Mouse (Mus musculus): ENCODE measurements around the gene Gm49355. TPM values are rescaled to one million over a fixed set of nuclear protein-coding genes. Genes with fewer than 3 reads are reported as not detected.
"Not testable (repeated sequence)": the region's sequence is repeated elsewhere in the genome, so short reads cannot be mapped to it uniquely, and the experiment has no call there.

Gene Gm49355
- 0.02 and 0.06 TPM in 2 replicates for polyA plus RNA-seq (2012; rRNA removed)
- polyA plus RNA-seq (2014; fragmentation: Nextera tagmentation; extraction: Ambion mirVana), result not detected in 2 replicates

DNA sequence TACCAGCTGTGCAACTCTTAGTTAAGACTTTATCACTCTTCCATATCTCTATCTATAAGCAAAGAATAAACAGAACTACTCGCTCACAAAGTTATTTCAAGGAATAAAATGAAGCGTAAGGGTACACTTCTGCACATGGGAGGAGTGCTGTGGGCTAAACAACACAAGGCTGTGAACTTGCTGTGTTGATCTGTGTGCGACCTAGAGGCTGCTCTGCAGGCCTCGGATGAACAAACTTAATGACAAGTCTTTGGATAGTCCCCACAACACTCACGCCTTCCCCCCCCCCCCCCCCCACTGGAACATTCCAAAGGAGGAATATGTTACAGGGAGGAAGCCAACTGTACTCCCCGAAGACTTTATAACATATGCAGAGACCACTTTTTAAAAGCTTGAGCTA is at the start of gene Gm49355:
Gm49355 (plus strand) TSS at position 336 of the 400 bp plus-strand sequence.
- Histone ChIP-seq H3K4me3 (ENCODE audit: insufficient read depth in 1 of 2, low read depth in 2 of 2, low read length in 2 of 2) (peak within 1 kb of the TSS; percentile 86 to 97), H3K36me3 (replicated peaks; ENCODE audit: control insufficient read depth, insufficient read depth, low read depth) (no peaks in the 10 kb centered on the region), H3K9ac (replicated peaks) (peak within 1 kb of the TSS; percentile 91), H3K27ac (peak within 1 kb of the TSS; percentile 78), H3K4me2 (ENCODE audit: low read depth) (peak within 1 kb of the TSS; percentile 70), H3K4me1 (replicated peaks; ENCODE audit: control insufficient read depth in 2 of 2, insufficient read depth in 2 of 2, low read length in 1 of 2) (no peaks in the 10 kb centered on the region), H3K27me3 (ENCODE audit: control insufficient read depth, insufficient read depth, low read length) (no peaks in the 10 kb centered on the region; the same call in 1 of the 2 replicates), H3K9me3 (ENCODE audit: control insufficient read depth, low read length) (no peaks in the 10 kb centered on the region)
- TF ChIP-seq CTCF (IDR thresholded peaks at IDR 0.05; ENCODE audit: low read depth), result no peak
- 60% methylated on average over 6 of the region's 6 CpGs for WGBS (ENCODE audit: insufficient replicate concordance)
- ATAC-seq (ENCODE audit: insufficient read depth) (no peak), DNase-seq (ENCODE audit: low read depth in 3 of 3, low spot score in 3 of 3) (no peak)

DNA sequence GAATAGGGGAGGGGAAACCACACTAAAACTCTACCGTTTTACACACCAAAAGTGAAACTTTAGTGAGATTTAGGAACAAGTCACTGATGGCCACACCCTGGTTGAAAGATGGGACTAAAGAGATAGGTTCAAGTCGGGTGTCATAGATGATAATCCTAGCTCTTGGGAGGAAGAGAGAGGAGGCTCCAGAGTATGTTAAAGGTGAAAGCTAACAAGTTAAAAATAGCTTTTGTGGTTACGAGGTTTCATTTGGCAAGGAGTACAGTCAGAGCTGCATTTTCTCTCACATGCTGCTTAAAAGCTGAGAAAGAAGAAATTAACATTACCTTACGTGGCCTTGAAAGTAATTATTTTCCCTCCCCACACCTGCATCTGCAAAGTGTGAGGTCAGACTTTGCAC is 40.0 kb upstream of the Gm49355 start:
- DNase-seq (ENCODE audit: low read depth in 3 of 3, low spot score in 3 of 3), result no peak
- H3K4me2 ChIP-seq (ENCODE audit: low read depth), result no peak overlapping the region
- H3K36me3 ChIP-seq (replicated peaks; ENCODE audit: control insufficient read depth, insufficient read depth, low read depth), result no peaks in the 10 kb centered on the region
- H3K4me3 ChIP-seq (ENCODE audit: insufficient read depth in 1 of 2, low read depth in 2 of 2, low read length in 2 of 2), result no peak overlapping the region
- no peaks in the 10 kb centered on the region for H3K27me3 ChIP-seq (ENCODE audit: control insufficient read depth, insufficient read depth, low read length)
- no peaks in the 10 kb centered on the region for H3K4me1 ChIP-seq (replicated peaks; ENCODE audit: control insufficient read depth in 2 of 2, insufficient read depth in 2 of 2, low read length in 1 of 2)
- H3K9ac ChIP-seq (replicated peaks), result no peak overlapping the region
- no peaks in the 10 kb centered on the region for H3K9me3 ChIP-seq (ENCODE audit: control insufficient read depth, low read length)
- 31% methylated on average over 4 of the region's 4 CpGs for WGBS (ENCODE audit: insufficient replicate concordance)
- ATAC-seq (ENCODE audit: insufficient read depth), result no peak
- no peak for TF ChIP-seq CTCF (IDR thresholded peaks at IDR 0.05; ENCODE audit: low read depth)
- no peak for TF ChIP-seq EP300 (IDR thresholded peaks at IDR 0.05; ENCODE audit: low read depth)
- no peak overlapping the region for H3K27ac ChIP-seq

DNA sequence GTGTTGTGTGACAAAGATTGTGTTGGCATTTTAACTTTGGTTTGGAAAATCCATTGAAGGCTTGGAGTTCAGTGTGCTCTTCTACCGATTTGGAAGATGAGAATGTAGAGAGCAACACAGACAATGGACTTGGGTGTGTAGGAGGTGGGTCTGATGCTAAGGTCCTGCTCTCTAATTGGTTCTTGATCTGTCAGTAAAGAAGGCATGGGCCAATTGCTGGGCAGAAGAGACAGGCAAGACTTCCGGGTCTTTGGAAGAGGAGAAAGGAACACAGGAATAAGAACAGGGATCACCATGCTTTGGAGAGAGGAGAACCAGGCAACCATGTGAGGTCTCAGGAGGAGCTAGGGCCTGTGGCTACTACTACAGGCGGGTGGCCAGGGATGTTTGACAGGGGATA is 7.7 kb upstream of the Gm49355 start:
- DNase-seq (ENCODE audit: low read depth in 3 of 3, low spot score in 3 of 3) (no peak), ATAC-seq (ENCODE audit: insufficient read depth) (no peak)
- Histone ChIP-seq H3K4me3 (ENCODE audit: insufficient read depth in 1 of 2, low read depth in 2 of 2, low read length in 2 of 2) (no peak overlapping the region), H3K36me3 (replicated peaks; ENCODE audit: control insufficient read depth, insufficient read depth, low read depth) (no peaks in the 10 kb centered on the region), H3K27ac (no peak overlapping the region), H3K27me3 (ENCODE audit: control insufficient read depth, insufficient read depth, low read length) (no peaks in the 10 kb centered on the region), H3K4me2 (ENCODE audit: low read depth) (no peak overlapping the region), H3K9me3 (ENCODE audit: control insufficient read depth, low read length) (no peaks in the 10 kb centered on the region), H3K9ac (replicated peaks) (no peak overlapping the region), H3K4me1 (replicated peaks; ENCODE audit: control insufficient read depth in 2 of 2, insufficient read depth in 2 of 2, low read length in 1 of 2) (no peaks in the 10 kb centered on the region)
- TF ChIP-seq CTCF (IDR thresholded peaks at IDR 0.05; ENCODE audit: low read depth) (no peak), EP300 (IDR thresholded peaks at IDR 0.05; ENCODE audit: low read depth) (no peak)
- WGBS (ENCODE audit: insufficient replicate concordance), result 44% methylated on average over 3 of the region's 3 CpGs

DNA sequence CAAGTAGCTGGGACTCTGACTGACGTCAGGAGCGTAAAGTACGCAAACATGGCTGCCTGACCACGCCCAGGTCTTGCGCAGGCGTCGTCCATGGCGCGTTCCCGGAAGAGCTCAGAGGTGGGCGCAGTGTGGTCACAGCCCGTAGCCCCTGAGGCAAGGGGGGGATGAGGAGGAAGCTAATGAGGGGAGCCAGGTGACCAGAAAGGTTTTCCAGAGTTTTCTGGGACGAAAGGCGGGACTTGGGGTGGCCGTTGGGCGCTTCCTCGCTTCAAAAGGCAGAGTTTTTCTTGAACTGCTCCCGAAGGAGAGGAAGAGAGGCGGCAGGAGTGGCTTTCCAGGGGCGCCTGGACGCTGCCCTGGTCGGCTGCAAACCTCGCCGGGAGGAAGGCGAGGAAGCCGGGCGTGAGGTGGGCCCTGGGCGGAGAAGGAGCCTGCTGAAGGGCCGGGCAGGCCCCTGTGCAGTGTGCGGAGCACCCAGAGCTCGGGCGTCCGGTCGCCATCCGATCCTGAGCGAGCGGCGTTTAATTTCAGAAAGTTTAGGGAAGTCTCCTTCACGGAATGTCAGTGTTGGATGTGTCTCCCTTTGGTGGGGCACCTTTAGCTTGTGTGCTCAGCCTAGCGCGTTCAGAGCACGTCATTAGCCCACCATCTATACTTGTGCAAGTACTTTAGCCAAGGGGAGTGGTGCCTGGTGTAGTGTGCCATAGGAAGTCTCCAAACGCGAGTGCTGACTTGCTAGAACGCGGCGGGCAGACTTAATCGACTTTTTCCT is 551 bp downstream of the Gm49355 start, which contains the start of gene 3830406C13Rik:
3830406C13Rik (plus strand) TSS at position 33 of the 772 bp plus-strand sequence.
- WGBS (ENCODE audit: insufficient replicate concordance), result under 1% methylated on average over 48 of the region's 48 CpGs
- no peaks in the 10 kb centered on the region for H3K4me1 ChIP-seq (replicated peaks; ENCODE audit: control insufficient read depth in 2 of 2, insufficient read depth in 2 of 2, low read length in 1 of 2)
- DNase-seq (ENCODE audit: low read depth in 3 of 3, low spot score in 3 of 3) (peak; percentile 54 to 65 (median 64)), ATAC-seq (ENCODE audit: insufficient read depth) (peak; percentile 91)
- no peaks in the 10 kb centered on the region for H3K9me3 ChIP-seq (ENCODE audit: control insufficient read depth, low read length)
- H3K4me2 ChIP-seq (ENCODE audit: low read depth), result peak within 1 kb of the TSS; percentile 70
- 0 out of 2 replicates have a peak, but pooled peaks have one; percentile 6 for TF ChIP-seq CTCF (IDR thresholded peaks at IDR 0.05; ENCODE audit: low read depth)
- TF ChIP-seq EP300 (IDR thresholded peaks at IDR 0.05; ENCODE audit: low read depth), result no peak
- H3K36me3 ChIP-seq (replicated peaks; ENCODE audit: control insufficient read depth, insufficient read depth, low read depth), result no peaks in the 10 kb centered on the region
- peak within 1 kb of the TSS; percentile 78 for H3K27ac ChIP-seq
- H3K9ac ChIP-seq (replicated peaks), result peak within 1 kb of the TSS; percentile 91
- peak within 1 kb of the TSS; percentile 86 to 97 for H3K4me3 ChIP-seq (ENCODE audit: insufficient read depth in 1 of 2, low read depth in 2 of 2, low read length in 2 of 2)
- no peaks in the 10 kb centered on the region; the same call in 1 of the 2 replicates for H3K27me3 ChIP-seq (ENCODE audit: control insufficient read depth, insufficient read depth, low read length)

DNA sequence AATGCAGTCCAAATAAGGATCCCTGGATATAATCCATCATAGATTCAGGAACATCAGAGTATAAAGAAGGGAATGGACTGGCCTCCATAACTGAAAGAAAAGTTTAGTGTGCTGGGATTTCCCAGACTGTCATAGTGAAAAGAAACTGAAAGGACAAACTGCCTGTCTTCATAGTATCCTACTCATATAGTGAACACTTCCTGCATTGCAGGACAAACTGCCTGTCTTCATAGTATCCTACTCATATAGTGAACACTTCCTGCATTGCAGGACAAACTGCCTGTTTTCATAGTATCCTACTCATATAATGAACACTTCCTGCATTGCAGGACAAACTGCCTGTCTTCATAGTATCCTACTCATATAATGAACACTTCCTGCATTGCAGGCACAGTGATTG is 6.0 kb downstream of the Gm49355 start:
- not testable (repeated sequence) for H3K9me3 ChIP-seq (ENCODE audit: control insufficient read depth, low read length); H3K4me2 ChIP-seq (ENCODE audit: low read depth); H3K36me3 ChIP-seq (replicated peaks; ENCODE audit: control insufficient read depth, insufficient read depth, low read depth); H3K4me1 ChIP-seq (replicated peaks; ENCODE audit: control insufficient read depth in 2 of 2, insufficient read depth in 2 of 2, low read length in 1 of 2); DNase-seq (ENCODE audit: low read depth in 3 of 3, low spot score in 3 of 3); H3K4me3 ChIP-seq (ENCODE audit: insufficient read depth in 1 of 2, low read depth in 2 of 2, low read length in 2 of 2); H3K27me3 ChIP-seq (ENCODE audit: control insufficient read depth, insufficient read depth, low read length); H3K27ac ChIP-seq; H3K9ac ChIP-seq (replicated peaks); ATAC-seq (ENCODE audit: insufficient read depth)
